Mouse (Mus musculus): Measurements from ENCODE around the gene Atm.

Atm gene

DNA sequence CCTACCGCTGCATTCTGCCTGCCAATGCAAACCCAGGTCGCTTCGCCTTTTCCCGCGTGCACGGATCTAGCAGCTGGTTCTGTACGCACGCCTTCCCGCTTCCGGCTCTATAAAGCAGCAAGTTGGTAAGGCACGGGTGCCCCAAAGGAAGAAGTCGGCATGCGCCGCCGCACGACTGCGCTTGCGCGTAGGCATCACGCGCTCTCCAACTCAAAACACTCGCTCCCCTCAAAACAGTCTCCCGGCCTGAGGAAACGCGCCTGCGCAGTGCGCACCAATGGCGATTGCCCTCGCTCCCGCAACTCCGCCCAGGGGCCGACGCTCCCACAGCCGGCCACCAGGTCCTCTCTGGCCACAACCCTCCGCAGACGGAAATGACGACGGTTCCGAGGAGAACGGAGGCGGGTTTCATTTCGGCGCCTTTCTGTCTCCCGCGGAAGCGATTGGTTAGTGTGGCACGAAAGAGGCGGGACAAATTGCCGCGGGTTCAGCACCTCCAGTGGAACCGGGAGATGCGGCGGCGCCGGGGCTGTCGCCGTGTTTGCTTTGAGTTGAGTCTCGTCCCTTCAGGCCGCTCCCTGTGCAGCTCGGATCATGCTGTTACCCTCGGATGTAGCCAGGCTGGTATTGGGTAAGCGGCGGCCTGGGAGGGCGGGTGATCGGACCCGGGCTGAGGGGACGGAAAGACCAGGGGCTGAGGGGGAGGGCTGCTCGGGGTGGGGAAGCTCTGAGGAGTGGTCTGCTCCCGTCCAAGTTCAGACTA is at the start of gene Atm, which contains the start of gene Npat:
Gene Atm, minus strand, starts transcription at position 183 of the 763 bp plus-strand sequence.
Gene Npat, plus strand, starts transcription at position 490 of the 763 bp plus-strand sequence.
- DNase-seq (ENCODE audit: low spot score in 2 of 2) = peak; percentile 99

GRCm38 (mm10) chr9:53581870-53582269 is 45.3 kb upstream of the Atm start:
- no peak for DNase-seq (ENCODE audit: low spot score in 2 of 2)

DNA sequence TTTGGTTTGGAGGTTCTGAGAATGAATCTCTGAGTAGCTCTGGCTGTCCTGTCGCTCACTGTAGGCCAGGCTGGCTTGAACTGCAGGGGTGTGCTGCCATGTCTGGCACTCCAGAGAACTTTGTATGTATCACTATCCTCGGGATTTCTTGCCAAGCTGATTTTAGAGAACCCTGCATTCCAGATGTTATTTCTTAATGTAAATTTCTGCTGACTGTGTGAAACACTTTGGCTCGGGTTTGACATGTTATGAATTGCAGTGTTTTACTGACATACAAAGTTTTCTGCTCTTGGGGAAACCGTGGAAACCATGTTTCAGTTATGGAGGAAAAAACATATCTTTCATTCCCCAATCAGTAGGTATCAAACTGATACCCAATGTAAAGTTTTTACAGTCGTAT is 39.2 kb upstream of the Atm start:
- no peak for DNase-seq (ENCODE audit: low spot score in 2 of 2)

DNA sequence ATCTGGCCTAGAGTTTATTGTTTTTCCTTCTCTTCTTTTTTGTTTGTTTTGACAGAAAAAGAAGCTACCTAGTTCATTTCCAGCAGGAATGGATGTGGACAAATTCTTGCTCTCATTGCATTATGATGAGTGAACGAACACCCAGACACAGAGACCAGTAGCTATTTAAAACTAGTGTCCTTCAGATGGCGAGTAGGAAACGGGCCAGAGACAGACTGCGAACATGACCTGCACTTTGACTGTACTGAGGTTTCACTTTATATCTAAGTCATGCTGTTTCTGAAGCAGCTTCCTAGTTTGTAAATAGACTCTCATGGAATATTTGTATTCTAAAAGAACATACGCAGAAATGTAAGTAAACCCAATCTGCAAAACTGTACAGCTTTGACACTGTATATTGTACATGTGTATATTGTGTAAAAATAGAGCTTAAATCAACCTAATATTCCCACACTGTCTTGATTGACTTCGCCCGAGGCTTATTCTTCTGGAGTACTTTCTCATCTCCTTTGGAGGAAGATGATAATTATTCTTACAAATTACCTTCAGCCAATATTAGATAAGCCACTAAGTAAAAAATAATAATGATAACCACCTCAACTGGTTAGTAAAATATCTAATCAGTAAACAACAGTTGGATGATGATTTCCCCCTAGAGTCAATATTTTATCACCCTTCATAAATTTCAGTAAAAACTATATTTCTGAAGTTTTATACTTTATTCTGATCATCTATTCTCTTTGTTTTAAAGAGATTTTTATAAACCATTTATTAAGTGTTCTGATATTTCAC is 36.2 kb upstream of the Atm start:
- DNase-seq (ENCODE audit: low spot score in 2 of 2) = no peak

GRCm38 (mm10) chr9:53570662-53571061 is 34.1 kb upstream of the Atm start:
- DNase-seq (ENCODE audit: low spot score in 2 of 2) = peak in 1 of 2 experiments; percentile 22

GRCm38 (mm10) chr9:53537336-53537965 is 911 bp upstream of the Atm start:
- peak in 1 of 2 experiments; percentile 8 for DNase-seq (ENCODE audit: low spot score in 2 of 2)

DNA sequence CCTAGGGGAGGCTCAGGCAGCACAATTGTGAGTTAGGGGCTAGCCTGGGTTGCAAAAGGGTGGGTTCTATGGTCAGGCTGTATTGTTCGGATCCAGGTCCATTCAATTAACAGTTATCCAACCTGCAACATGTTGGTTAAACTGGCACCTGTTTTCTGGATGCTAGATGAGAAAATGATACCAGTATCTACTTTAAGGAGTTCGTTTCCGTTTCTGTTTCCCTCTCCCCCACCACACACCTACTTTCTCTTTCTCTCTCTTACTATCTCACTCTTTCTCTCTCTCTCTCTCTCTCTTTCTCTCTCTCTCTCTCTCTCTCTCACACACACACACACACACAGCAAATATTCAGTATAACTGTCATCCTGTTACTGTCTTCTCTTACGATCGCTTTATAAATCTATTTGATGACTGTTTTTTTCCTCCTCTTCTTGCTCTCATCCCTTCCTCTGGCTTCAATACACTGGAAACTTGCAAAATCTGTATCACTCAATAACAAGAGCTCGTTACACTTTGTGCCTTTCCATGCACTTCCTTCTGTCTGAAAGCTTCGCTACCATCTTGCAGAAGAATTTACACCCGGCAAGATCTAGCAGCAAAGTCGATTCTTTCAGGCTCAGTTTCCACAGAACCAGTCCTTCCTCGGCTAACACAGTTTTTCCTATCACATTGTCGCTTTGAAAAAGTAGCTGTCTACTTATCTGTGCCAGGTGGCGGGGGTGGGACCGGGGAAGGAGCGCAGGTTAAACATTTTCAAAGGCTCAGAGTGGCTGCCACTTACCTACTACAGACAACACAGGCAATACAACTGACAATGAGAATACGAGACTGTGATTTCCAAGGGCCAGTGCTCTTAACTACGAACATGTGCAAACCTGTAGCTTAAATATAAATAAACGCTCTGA is 872 bp downstream of the Atm start:
- peak in 1 of 2 experiments; percentile 2 for DNase-seq (ENCODE audit: low spot score in 2 of 2)

- no peak for DNase-seq (ENCODE audit: low spot score in 2 of 2)
These were observed 19.0 kb downstream of the Atm start for GRCm38 (mm10) chr9:53517373-53518009.

GRCm38 (mm10) chr9:53514091-53514490 is 22.4 kb downstream of the Atm start:
- DNase-seq (ENCODE audit: low spot score in 2 of 2) = no peak

- DNase-seq (ENCODE audit: low spot score in 2 of 2) = peak in 1 of 2 experiments; percentile 2
These were observed 28.5 kb downstream of the Atm start for GRCm38 (mm10) chr9:53508053-53508452.

GRCm38 (mm10) chr9:53485886-53486285 is 50.7 kb downstream of the Atm start:
- no peak for DNase-seq (ENCODE audit: low spot score in 2 of 2)

GRCm38 (mm10) chr9:53472806-53473518 is 63.6 kb downstream of the Atm start:
- DNase-seq (ENCODE audit: low spot score in 2 of 2) = no peak

DNA sequence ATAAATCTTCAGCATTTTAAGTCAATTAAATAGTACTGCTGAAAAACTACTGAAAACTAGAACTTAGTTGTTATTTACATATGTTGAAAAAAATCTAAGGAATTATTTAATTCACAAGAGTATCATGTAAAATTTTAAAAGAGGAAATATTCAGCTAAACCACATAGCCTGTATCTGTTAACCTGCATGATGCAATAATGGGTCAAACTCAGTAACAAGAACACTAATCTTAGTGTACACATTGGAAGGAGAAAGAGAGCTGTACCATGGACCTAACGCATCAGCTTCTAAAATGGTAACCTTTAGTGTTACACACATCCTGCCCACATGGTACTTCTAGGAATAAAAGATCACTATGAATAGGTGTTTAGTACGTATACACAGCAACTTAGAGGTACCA is 84.5 kb downstream of the Atm start:
- DNase-seq (ENCODE audit: low spot score in 2 of 2) = no peak

- DNase-seq (ENCODE audit: low spot score in 2 of 2) = no peak
These were observed 85.9 kb downstream of the Atm start for GRCm38 (mm10) chr9:53450609-53451008.

DNA sequence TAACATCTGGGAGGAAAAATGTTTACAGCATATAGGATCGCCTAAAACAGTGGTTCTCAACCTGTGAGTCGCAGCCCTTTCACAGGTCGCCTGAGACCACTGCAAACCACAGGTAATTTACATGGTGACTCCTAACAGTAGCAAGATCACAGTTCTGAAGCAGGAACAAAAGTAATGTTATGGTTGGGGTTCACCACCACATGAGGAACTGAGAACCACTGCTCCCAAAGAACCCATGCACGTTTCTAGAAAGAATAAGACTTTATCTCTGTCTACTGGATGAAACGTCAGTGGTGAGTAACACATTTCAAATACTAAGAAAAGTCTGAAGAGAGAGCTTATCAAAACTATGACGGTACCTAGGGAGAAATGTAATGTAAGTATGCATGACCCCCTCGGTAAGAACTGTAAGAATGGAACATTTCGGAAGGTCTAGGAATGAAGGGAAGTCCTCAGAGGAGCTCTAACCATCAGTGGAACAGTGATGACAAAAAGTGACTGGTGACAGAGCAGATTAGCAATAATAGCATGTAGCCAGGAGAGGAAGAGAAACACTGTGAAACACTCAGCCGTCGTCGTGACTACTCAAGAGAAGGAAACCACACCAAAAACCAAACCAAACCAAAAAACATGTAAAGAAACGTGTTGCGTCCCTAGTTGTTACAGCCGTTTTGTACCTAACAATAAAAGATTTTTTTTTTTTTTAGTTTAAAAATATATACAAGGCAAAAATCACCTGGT is 100.5 kb downstream of the Atm start:
- no peak for DNase-seq (ENCODE audit: low spot score in 2 of 2)

- DNase-seq (ENCODE audit: low spot score in 2 of 2) = no peak
These were observed 108.9 kb downstream of the Atm start for GRCm38 (mm10) chr9:53427638-53428037.

DNA sequence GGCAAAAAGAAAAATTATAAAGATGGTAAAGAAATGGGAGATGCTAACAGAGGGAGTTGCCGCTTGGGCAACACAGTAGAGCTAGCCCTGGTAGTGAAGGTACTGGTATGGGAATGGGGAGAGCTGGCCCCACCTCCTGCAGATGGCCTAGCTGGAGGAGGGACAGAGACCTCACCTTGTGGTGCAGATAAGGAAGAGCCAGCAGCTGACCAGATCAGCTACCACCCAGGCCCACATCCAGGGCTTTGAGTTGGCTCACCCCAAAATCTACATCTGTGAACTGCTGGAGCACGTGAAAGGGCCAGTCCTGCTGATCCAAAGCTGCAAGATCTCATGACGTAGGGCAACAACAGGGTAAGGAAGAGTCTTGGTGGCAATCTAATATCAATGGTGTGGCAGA is 109.8 kb downstream of the Atm start:
- no peak for DNase-seq (ENCODE audit: low spot score in 2 of 2)

DNA sequence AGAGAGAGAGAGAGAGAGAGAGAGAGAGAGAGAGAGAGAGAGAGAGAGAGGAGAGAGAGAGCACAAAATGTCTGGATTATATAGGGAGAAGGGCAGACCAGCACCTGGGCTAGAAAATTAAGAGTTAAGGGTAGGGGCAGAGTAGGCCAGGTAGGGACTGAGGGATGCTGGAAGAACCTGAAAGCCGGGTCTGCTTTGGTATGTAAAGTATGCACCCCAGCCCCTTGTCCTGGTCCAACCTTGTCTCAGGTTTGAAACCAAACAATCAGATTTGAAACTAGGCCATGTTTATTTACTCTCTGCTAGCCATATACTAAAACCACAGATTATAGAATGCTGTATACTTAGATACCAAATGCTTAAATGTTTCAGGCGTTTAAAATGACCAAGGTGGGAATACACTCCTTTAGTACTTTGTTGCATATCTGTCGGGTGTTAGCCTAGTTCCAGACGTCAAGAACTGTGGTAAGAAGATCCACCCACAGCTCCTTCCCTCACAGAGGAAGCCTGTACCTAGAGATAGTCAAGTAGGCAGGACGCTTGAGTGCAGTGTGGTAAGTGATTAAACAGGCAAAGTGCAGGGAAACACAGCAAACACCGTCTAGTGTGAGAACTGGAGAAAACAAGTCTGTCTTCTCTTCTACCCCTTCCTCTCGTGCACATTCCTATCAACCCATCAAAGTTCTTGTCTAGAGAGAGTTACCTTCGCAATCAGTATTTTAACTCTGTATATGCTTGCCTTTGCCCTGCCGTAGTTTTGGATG is 114.2 kb downstream of the Atm start:
- DNase-seq (ENCODE audit: low spot score in 2 of 2) = no peak

DNA sequence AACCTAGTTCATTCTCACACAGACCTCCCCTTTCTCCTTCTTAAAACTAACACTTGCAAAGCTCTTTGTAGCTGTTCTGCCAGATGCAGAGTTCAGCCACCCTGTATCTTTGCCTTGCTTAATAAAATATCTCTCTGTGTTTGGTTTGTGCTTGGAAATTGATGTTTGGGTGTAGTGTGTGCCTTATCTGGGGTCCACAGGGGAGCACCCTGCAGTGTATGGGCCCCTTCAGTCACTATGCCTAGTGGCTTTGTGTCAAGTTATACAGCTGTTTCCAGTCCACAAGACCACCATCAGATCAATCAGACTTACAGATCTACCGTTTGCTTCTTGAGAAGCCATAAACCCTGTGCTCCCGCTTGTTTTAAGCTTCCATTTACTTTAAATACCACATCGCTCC is 127.1 kb downstream of the Atm start:
- DNase-seq (ENCODE audit: low spot score in 2 of 2) = no peak

All from left cerebral cortex, adult 9 months (tissue).